Mouse (Mus musculus): ENCODE results near the gene Fam131b. TPM values are rescaled to one million over a fixed set of nuclear protein-coding genes. Genes with fewer than 3 reads are reported as not detected.
A peak's percentile ranks its signal among the peaks of the same experiment; 100 is the strongest.

The Fam131b gene
- polyA plus RNA-seq, 1 experiment from 2014 or later = 0.13 TPM

GRCm38 (mm10) chr6:42355794-42356600, 31.6 kb upstream of the Fam131b start:
- Histone ChIP-seq H3K4me1 (ENCODE audit: insufficient read depth) (peaks cover 28% of the 10 kb centered on the region), H3K9me3 (ENCODE audit: low read depth, low read length) (no peaks in the 10 kb centered on the region), H3K9ac (no peak overlapping the region), H3K27ac (ENCODE audit: low read depth) (no peak overlapping the region), H3K4me2 (no peak overlapping the region), H3K27me3 (ENCODE audit: insufficient read depth, low read length) (no peaks in the 10 kb centered on the region), H3K4me3 (ENCODE audit: low read depth, low read length) (no peak overlapping the region), H3K36me3 (ENCODE audit: insufficient read depth) (peaks cover 96% of the 10 kb centered on the region)
- no peak for DNase-seq
- ATAC-seq (ENCODE audit: insufficient read depth) = no peak
- 87% methylated on average over 13 of the region's 13 CpGs for WGBS
- no peak for TF ChIP-seq CTCF (IDR thresholded peaks at IDR 0.05; ENCODE audit: low read depth)

GRCm38 (mm10) chr6:42355366-42355765, 30.9 kb upstream of the Fam131b start:
- H3K9ac ChIP-seq = no peak overlapping the region
- peaks cover 90% of the 10 kb centered on the region for H3K36me3 ChIP-seq (ENCODE audit: insufficient read depth)
- H3K27me3 ChIP-seq (ENCODE audit: insufficient read depth, low read length) = no peaks in the 10 kb centered on the region
- H3K9me3 ChIP-seq (ENCODE audit: low read depth, low read length) = no peaks in the 10 kb centered on the region
- no peak overlapping the region for H3K27ac ChIP-seq (ENCODE audit: low read depth)
- H3K4me3 ChIP-seq (ENCODE audit: low read depth, low read length) = no peak overlapping the region
- no peak for DNase-seq
- H3K4me1 ChIP-seq (ENCODE audit: insufficient read depth) = peaks cover 29% of the 10 kb centered on the region
- 88% methylated on average over 6 of the region's 6 CpGs for WGBS
- no peak for ATAC-seq (ENCODE audit: insufficient read depth)
- TF ChIP-seq CTCF (IDR thresholded peaks at IDR 0.05; ENCODE audit: low read depth) = no peak
- no peak overlapping the region for H3K4me2 ChIP-seq

GRCm38 (mm10) chr6:42354076-42355019, 29.9 kb upstream of the Fam131b start:
- ATAC-seq (ENCODE audit: insufficient read depth) (no peak), DNase-seq (peak; percentile 69)
- TF ChIP-seq CTCF (IDR thresholded peaks at IDR 0.05; ENCODE audit: low read depth) = no peak
- no peaks in the 10 kb centered on the region for H3K27me3 ChIP-seq (ENCODE audit: insufficient read depth, low read length)
- H3K27ac ChIP-seq (ENCODE audit: low read depth) = no peak overlapping the region; the same call in 1 of the 2 replicates
- H3K4me3 ChIP-seq (ENCODE audit: low read depth, low read length) = no peak overlapping the region
- H3K9ac ChIP-seq = no peak overlapping the region
- 39% methylated on average over 11 of the region's 11 CpGs for WGBS
- peak overlapping the region; percentile 85 for H3K4me2 ChIP-seq
- peaks cover 80% of the 10 kb centered on the region for H3K36me3 ChIP-seq (ENCODE audit: insufficient read depth)
- H3K4me1 ChIP-seq (ENCODE audit: insufficient read depth) = peaks cover 29% of the 10 kb centered on the region
- no peaks in the 10 kb centered on the region for H3K9me3 ChIP-seq (ENCODE audit: low read depth, low read length)

- no peak for TF ChIP-seq CTCF (IDR thresholded peaks at IDR 0.05; ENCODE audit: low read depth)
- Histone ChIP-seq H3K9ac (no peak overlapping the region), H3K4me2 (peak overlapping the region; percentile 85), H3K36me3 (ENCODE audit: insufficient read depth) (peaks cover 68% of the 10 kb centered on the region), H3K27me3 (ENCODE audit: insufficient read depth, low read length) (no peaks in the 10 kb centered on the region), H3K27ac (ENCODE audit: low read depth) (peak overlapping the region; percentile 24; the same call in 1 of the 2 replicates), H3K9me3 (ENCODE audit: low read depth, low read length) (no peaks in the 10 kb centered on the region), H3K4me1 (ENCODE audit: insufficient read depth) (peaks cover 29% of the 10 kb centered on the region), H3K4me3 (ENCODE audit: low read depth, low read length) (peak overlapping the region; percentile 0; the same call in 1 of the 2 replicates)
- WGBS = 41% methylated on average over 8 of the region's 8 CpGs
- DNase-seq (no peak), ATAC-seq (ENCODE audit: insufficient read depth) (no peak)
Observed at GRCm38 (mm10) chr6:42353180-42353579, 28.7 kb upstream of the Fam131b start.

- peaks cover 29% of the 10 kb centered on the region for H3K4me1 ChIP-seq (ENCODE audit: insufficient read depth)
- H3K4me2 ChIP-seq = peak overlapping the region; percentile 85
- 90% methylated on average over 1 of the region's 1 CpGs for WGBS
- H3K9ac ChIP-seq = no peak overlapping the region
- H3K9me3 ChIP-seq (ENCODE audit: low read depth, low read length) = no peaks in the 10 kb centered on the region
- no peaks in the 10 kb centered on the region for H3K27me3 ChIP-seq (ENCODE audit: insufficient read depth, low read length)
- H3K27ac ChIP-seq (ENCODE audit: low read depth) = 0 out of 2 replicates have a peak overlapping the region, but pooled peaks have one; percentile 7
- DNase-seq (no peak), ATAC-seq (ENCODE audit: insufficient read depth) (no peak)
- peaks cover 61% of the 10 kb centered on the region for H3K36me3 ChIP-seq (ENCODE audit: insufficient read depth)
- H3K4me3 ChIP-seq (ENCODE audit: low read depth, low read length) = peak overlapping the region; percentile 85; the same call in 1 of the 2 replicates
- TF ChIP-seq CTCF (IDR thresholded peaks at IDR 0.05; ENCODE audit: low read depth) = no peak
Observed at GRCm38 (mm10) chr6:42352486-42352846, 28.0 kb upstream of the Fam131b start.

GRCm38 (mm10) chr6:42351776-42352485, 27.5 kb upstream of the Fam131b start:
- Histone ChIP-seq H3K9ac (peak overlapping the region; percentile 92), H3K27me3 (ENCODE audit: insufficient read depth, low read length) (no peaks in the 10 kb centered on the region), H3K27ac (ENCODE audit: low read depth) (no peak overlapping the region), H3K9me3 (ENCODE audit: low read depth, low read length) (no peaks in the 10 kb centered on the region), H3K4me1 (ENCODE audit: insufficient read depth) (peaks cover 29% of the 10 kb centered on the region), H3K4me2 (peak overlapping the region; percentile 85), H3K4me3 (ENCODE audit: low read depth, low read length) (peak overlapping the region; percentile 85; the same call in 1 of the 2 replicates), H3K36me3 (ENCODE audit: insufficient read depth) (peaks cover 56% of the 10 kb centered on the region)
- no peak for DNase-seq
- 68% methylated on average over 7 of the region's 7 CpGs for WGBS
- TF ChIP-seq CTCF (IDR thresholded peaks at IDR 0.05; ENCODE audit: low read depth) = no peak
- ATAC-seq (ENCODE audit: insufficient read depth) = no peak
